Mouse (Mus musculus): ENCODE measurements around the gene Pitpnm1.

The Pitpnm1 gene

GRCm38 (mm10) chr19:4094774-4095303 is 5.0 kb upstream of the Pitpnm1 start:
- DNase-seq (ENCODE audit: low spot score), result no peak

- no peak for DNase-seq (ENCODE audit: low spot score)
Observed at GRCm38 (mm10) chr19:4095802-4096201, 4.0 kb upstream of the Pitpnm1 start.

DNA sequence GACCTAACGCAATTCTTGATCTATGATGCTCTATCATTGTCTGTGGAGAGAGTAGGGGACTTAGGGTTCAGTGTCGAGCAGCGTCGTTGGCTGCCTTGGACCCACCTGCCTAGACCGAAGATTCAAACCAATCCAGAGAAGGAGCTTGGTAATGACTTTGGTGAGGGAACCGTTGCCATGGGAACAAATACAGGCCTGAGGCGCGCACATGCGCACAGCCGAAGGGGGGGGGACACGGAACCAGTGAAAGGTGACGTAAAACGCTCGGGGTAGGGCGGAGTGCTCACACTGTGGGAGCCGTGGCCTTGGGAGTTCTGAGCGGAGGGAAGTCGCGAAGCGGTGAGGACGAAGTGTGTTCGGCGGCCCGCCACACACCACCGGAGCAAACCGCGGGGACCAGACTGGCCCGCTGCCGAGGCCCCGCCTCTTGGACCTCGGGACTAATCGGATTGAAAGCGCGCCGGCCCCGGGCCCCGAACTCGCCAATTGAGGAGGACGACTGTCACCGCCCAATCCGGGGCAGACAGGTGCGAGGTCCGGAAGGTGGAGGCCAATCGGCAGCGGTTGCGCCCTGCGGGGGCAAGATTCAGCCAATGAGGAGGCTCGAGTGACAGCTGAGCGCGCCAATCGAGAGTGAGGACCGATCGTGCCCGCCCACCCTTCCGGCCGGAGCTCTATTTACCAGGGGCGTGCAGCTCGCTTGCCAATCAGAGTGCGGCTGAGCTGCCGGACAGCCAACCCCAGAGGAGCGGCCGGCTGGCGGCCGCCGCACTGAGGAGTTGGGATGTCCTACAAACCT is 3.0 kb upstream of the Pitpnm1 start, which contains the start of gene Cdk2ap2:
TSS of gene Cdk2ap2 (plus strand) at position 541 of the 799 bp plus-strand sequence.
- DNase-seq (ENCODE audit: low spot score), result peak; percentile 99

- DNase-seq (ENCODE audit: low spot score), result peak; percentile 83
Observed at GRCm38 (mm10) chr19:4097441-4097825, 2.4 kb upstream of the Pitpnm1 start.

GRCm38 (mm10) chr19:4098426-4098825 is 1.4 kb upstream of the Pitpnm1 start:
- DNase-seq (ENCODE audit: low spot score), result peak; percentile 45

- peak; percentile 96 for DNase-seq (ENCODE audit: low spot score)
Observed at GRCm38 (mm10) chr19:4099056-4099455, 742 bp upstream of the Pitpnm1 start.

GRCm38 (mm10) chr19:4100718-4101261 is 992 bp downstream of the Pitpnm1 start:
- DNase-seq (ENCODE audit: low spot score), result peak; percentile 70

GRCm38 (mm10) chr19:4101466-4101865 is 1.7 kb downstream of the Pitpnm1 start:
- DNase-seq (ENCODE audit: low spot score), result no peak

GRCm38 (mm10) chr19:4102049-4102448 is 2.3 kb downstream of the Pitpnm1 start:
- no peak for DNase-seq (ENCODE audit: low spot score)

GRCm38 (mm10) chr19:4102626-4103025 is 2.8 kb downstream of the Pitpnm1 start:
- DNase-seq (ENCODE audit: low spot score), result no peak

DNA sequence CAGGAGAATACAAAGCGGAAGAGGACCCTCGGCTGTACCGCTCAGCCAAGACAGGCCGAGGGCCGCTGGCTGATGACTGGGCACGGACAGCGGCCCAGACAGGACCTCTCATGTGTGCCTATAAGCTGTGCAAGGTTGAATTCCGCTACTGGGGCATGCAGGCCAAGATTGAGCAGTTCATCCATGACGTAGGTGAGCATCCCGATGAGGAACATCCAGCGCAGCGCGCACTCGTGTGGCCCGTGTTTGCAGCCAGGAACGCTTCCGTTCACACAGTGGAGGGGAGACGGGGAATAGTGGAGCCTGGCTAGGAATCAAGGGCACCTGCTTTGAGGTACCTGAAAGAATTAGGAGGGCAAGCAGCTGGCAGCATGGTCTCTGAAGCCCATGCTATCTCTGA is 3.5 kb downstream of the Pitpnm1 start:
- DNase-seq (ENCODE audit: low spot score), result no peak

GRCm38 (mm10) chr19:4103792-4104191 is 4.0 kb downstream of the Pitpnm1 start:
- DNase-seq (ENCODE audit: low spot score), result no peak

GRCm38 (mm10) chr19:4104675-4105194 is 4.9 kb downstream of the Pitpnm1 start:
- DNase-seq (ENCODE audit: low spot score), result peak; percentile 41

DNA sequence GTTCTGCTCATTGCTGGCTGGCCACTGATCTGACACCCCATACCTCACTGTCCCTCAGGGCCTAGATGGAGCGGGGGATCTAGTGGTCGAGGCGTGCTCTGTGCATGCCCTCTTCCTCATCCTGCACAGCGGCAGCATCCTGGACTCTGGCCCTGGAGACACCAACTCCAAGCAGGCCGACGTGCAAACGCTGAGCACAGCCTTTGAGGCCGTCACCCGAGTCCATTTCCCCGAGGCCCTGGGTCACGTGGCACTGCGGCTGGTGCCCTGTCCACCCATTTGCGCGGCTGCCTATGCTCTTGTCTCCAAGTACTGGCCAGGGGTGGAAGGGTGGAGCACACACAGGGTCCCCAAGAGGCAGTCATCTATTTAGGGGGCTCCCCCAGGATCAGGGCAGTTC is 6.9 kb downstream of the Pitpnm1 start:
- DNase-seq (ENCODE audit: low spot score), result no peak

DNA sequence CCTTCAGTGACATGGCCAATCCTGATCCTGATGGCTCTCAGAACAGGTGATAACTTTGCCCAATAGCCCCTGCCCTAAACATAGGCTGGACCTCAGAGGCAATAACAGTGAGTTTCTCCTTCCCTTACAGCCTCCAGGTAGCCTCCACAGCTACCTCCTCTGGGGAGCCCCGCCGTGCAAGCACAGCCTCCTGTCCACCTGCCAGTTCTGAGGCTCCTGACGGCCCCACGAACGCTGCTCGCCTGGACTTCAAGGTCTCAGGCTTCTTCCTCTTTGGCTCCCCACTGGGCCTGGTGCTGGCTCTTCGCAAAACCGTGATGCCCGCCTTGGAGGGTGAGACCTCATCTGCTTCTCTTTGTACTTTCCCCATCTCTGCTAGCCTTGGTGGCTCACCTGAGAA is 8.7 kb downstream of the Pitpnm1 start:
- no peak for DNase-seq (ENCODE audit: low spot score)

DNA sequence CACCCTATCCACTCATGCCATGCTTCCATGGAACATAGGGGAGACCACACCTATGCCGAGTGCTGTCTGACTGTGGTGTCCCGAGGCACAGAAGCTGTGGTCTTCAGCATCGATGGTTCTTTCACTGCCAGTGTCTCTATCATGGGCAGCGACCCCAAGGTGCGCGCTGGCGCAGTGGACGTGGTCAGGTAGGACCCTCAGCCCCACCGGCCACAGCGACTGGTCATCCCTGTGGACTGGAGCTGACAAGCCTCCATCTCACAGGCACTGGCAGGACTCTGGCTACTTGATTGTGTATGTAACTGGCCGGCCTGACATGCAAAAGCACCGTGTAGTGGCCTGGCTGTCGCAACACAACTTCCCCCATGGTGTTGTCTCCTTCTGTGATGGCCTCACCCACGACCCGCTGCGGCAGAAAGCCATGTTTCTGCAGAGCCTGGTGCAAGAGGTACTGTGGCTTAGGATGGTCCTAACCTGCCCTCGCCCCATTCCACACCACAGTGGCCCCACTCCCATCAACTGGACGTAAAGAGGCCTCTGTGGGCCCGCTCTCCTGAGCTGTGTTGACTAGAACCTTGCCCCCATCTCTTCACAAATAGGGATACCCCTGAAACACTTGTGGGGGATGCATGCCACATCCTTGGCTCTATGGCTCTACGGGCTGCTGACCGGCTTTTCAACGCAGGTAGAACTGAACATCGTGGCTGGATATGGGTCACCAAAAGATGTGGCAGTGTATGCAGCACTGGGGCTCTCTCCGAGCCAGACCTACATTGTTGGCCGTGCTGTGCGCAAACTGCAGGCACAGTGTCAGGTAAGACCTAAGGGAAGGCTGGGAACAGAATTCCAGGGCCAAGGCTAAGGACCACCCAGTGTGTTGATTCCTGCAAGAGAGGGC is 12.5 kb downstream of the Pitpnm1 start:
- peak; percentile 46 for DNase-seq (ENCODE audit: low spot score)

- peak; percentile 90 for DNase-seq (ENCODE audit: low spot score)
Observed at GRCm38 (mm10) chr19:4113186-4113805, 13.5 kb downstream of the Pitpnm1 start.

DNA sequence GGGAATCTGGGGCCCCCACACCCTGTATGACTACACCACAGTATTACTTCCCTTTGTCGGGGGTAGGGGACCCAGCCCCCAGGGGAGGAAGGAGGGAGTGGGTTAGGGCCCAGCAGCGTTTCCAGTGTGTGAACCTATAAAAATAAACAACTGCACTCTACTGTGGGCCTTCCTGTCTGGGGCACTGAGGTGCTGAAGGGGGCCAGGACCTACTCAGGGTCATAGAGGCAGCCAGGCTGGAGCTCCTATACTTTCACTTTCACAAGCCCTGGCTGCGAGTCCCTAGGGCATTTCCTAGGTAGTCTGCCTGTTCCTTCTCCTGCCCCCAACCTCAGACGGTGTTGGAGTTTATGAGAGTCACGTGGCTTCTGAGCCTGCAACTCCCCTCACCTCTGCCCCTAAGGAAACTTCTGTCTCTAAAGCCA is 14.0 kb downstream of the Pitpnm1 start:
- peak; percentile 43 for DNase-seq (ENCODE audit: low spot score)

- DNase-seq (ENCODE audit: low spot score), result peak; percentile 44
Observed at GRCm38 (mm10) chr19:4114551-4114950, 14.8 kb downstream of the Pitpnm1 start.

GRCm38 (mm10) chr19:4115144-4115543 is 15.3 kb downstream of the Pitpnm1 start:
- peak; percentile 45 for DNase-seq (ENCODE audit: low spot score)

DNA sequence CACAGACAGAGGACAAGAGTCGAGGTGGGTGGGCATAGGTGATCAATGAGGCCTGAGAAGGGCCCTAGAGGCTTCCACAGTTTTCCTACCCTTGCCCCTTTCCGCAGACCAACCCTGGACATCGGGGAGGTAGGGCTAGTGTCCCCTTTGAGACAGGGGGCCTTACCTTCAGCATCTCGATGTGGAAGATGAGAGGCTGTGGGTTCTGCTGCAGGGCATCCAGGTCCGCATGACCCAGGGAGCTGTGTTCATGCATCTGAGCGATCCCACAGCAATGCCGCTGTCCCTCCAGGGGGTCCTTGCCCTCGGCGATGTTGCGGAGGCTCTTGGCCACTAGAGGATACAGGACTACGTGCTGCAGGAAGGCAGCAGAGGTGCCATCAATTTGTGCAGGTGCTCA is 16.0 kb downstream of the Pitpnm1 start:
- no peak for DNase-seq (ENCODE audit: low spot score)

DNA sequence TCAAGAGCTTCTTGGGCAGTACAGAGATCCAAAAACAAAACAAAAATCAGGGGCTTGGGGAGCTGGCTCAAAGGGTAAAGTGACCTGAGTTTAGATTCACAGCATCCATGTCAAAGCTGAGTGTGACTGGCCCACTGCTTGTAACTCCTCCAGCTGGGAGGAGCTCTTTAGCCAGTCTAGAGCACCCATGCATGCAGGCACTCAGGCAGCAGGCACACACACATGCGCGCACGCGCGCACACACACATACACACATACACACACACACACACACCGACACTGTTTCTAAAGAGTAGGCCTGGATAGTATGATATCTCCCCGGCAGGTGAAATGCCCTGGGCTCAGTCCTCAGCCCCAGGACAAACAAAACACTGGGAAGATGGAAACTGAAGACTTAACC is 17.2 kb downstream of the Pitpnm1 start:
- no peak for DNase-seq (ENCODE audit: low spot score)
